Mouse (Mus musculus) liver, adult 10 weeks (tissue): ENCODE measurements around the gene Clec4b1. TPM values are rescaled to one million over a fixed set of nuclear protein-coding genes. Genes with fewer than 3 reads are reported as not detected.

Experiments
- polyA plus RNA-seq: library from polyadenylated mRNA; stranded (reverse); fragments of 350-450 nt; fragmentation: Illumina TruSeq; extraction: RNeasy Lipid Tissue Mini Kit (QIAGEN cat#74804); gene quantifications from one replicate; pipeline ENCODE4 v1.2.3, GENCODE M21; 2014; ENCODE audit warnings: low read depth, low replicate concordance

The Clec4b1 gene
- polyA plus RNA-seq: 0.69 TPM

DNA sequence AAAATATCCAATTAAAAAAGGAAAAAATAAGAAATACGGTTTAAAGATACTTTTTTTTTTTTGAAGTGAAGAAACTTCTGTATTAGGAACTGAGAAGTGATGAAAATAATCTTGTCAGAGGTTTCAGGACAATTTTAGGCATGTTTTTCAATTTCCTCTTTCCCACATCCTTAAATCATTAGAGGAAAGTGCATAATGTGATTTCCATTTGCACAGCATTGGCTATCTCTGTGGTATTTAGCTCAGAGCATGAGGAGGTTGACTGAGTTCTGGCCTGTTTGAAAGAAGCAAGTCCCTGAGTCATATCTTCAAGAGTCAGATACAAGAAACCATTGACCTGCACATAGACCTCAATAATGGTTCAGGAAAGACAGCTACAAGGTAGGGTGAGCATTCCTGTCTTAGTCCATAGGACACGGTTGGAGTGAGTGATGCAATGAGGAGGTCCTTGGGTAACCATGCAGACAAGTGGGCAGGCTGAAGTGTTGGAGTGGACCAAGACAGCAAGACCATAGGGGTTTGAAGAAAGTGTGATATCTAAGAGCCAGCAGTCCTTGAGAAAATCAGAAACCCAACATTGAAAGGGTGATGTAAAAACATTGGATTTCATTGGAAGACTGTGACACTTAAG is at the start of gene Clec4b1:
Clec4b1 (plus strand) TSS at position 221 of the 631 bp plus-strand sequence.

DNA sequence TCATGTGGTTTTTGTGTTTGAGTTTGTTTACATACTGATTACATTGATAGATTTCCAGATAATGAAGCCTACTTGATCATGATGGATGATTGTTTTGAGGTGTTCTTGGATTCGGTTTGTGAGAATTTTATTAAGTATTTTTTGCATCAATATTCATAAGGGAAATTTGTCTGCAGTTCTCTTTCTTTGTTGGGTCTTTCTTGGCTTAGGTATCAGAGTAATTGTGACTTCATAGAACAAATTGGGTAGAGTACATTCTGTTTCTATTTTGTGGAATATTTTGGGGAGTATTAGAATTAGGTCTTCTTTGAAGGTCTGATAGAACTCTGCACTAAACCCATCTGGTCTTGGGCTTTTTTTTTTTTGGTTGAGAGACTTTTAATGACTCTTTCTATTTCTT is 56.4 kb downstream of the Clec4b1 start, which contains the start of gene Clec4a2:
Clec4a2 (plus strand) TSS at position 301 of the 400 bp plus-strand sequence.

Other genes starting within 250 kb of the Clec4b1 start
- gene Slc2a3, start 248.3 kb upstream of the Clec4b1 start, polyA plus RNA-seq: not detected
- gene Foxj2, start 230.0 kb upstream of the Clec4b1 start, polyA plus RNA-seq: 4.6 TPM
- 2.7 TPM for gene C3ar1, start 193.8 kb upstream of the Clec4b1 start, polyA plus RNA-seq
- 36.0 TPM for gene Necap1, start 175.5 kb upstream of the Clec4b1 start, polyA plus RNA-seq
- 4.0 TPM for gene Clec4a1, start 128.1 kb upstream of the Clec4b1 start, polyA plus RNA-seq
- gene Clec4a3, start 97.4 kb upstream of the Clec4b1 start, polyA plus RNA-seq: 11.0 TPM
- not detected for gene Clec4a4, start 59.6 kb upstream of the Clec4b1 start, polyA plus RNA-seq
- gene Clec4a2, start 56.5 kb downstream of the Clec4b1 start, polyA plus RNA-seq: 5.1 TPM
- gene Clec4b2, start 122.9 kb downstream of the Clec4b1 start, polyA plus RNA-seq: not detected
- 5.1 TPM for gene Clec4n, start 179.9 kb downstream of the Clec4b1 start, polyA plus RNA-seq
- gene Clec4d, start 212.1 kb downstream of the Clec4b1 start, polyA plus RNA-seq: not detected
- gene Clec4e, start 239.9 kb downstream of the Clec4b1 start, polyA plus RNA-seq: 1.2 TPM